Mouse (Mus musculus): Measurements from ENCODE around the gene Pip5k1c. TPM values are rescaled to one million over a fixed set of nuclear protein-coding genes. Genes with fewer than 3 reads are reported as not detected.

Pip5k1c gene
- 13.2 and 16.7 TPM in 2 replicates for polyA plus RNA-seq (2015; fragmentation: Nextera tagmentation; extraction: Ambion mirVana)

GRCm38 (mm10) chr10:81292554-81293333 lies at the start of gene Pip5k1c:
Gene Pip5k1c (plus strand): TSS chr10:81292963.
- under 1% methylated on average over 64 of the region's 80 CpGs for WGBS (ENCODE audit: insufficient replicate concordance)
- Histone ChIP-seq H3K27ac (peak within 1 kb of the TSS; percentile 85), H3K9me3 (replicated peaks) (no peaks in the 10 kb centered on the region), H3K36me3 (no peaks in the 10 kb centered on the region), H3K4me2 (peak within 1 kb of the TSS; percentile 95), H3K4me1 (replicated peaks) (peaks cover 82% of the 10 kb centered on the region), H3K4me3 (replicated peaks) (peak within 1 kb of the TSS; percentile 76), H3K27me3 (peaks cover 13% of the 10 kb centered on the region), H3K9ac (peak within 1 kb of the TSS; percentile 85)
- ATAC-seq (ENCODE audit: low read depth) (peak; percentile 93), DNase-seq (peak; percentile 100)

DNA sequence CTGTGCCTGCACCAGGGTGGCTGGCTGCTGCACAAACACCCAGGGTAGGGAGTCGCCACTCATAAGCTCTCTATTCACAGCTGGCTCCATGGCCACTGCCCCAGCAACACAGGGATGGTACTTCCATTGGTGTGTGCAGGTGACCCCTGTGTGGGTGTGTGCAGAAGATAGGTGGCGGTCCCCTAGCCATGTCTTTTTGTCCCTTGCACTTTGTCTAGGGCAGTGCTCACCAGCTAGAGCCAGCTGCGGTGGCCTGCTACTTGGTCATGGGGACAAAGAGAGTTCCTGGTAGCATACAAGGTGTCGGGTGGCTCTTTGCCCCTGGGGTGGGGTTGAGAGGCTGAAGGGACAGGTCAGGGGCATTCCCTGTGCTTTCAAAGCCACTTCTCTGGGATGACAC lies 48.6 kb upstream of the Pip5k1c start:
- Histone ChIP-seq H3K9me3 (replicated peaks) (no peaks in the 10 kb centered on the region), H3K4me1 (replicated peaks) (peaks cover 12% of the 10 kb centered on the region), H3K9ac (no peak overlapping the region), H3K27me3 (peaks cover 64% of the 10 kb centered on the region), H3K27ac (no peak overlapping the region), H3K36me3 (no peaks in the 10 kb centered on the region), H3K4me3 (replicated peaks) (no peak overlapping the region), H3K4me2 (no peak overlapping the region)
- no peak for DNase-seq
- WGBS (ENCODE audit: insufficient replicate concordance) = 65% methylated on average over 4 of the region's 4 CpGs
- ATAC-seq (ENCODE audit: low read depth) = no peak

GRCm38 (mm10) chr10:81244595-81244994 lies 48.2 kb upstream of the Pip5k1c start:
- ATAC-seq (ENCODE audit: low read depth) (peak; percentile 32; the same call in 1 of the 2 replicates), DNase-seq (peak; percentile 58)
- Histone ChIP-seq H3K27me3 (peaks cover 59% of the 10 kb centered on the region), H3K4me2 (no peak overlapping the region), H3K9me3 (replicated peaks) (no peaks in the 10 kb centered on the region), H3K9ac (no peak overlapping the region), H3K4me1 (replicated peaks) (peaks cover 15% of the 10 kb centered on the region), H3K27ac (no peak overlapping the region), H3K4me3 (replicated peaks) (no peak overlapping the region), H3K36me3 (no peaks in the 10 kb centered on the region)
- 7% methylated on average over 17 of the region's 17 CpGs for WGBS (ENCODE audit: insufficient replicate concordance)

DNA sequence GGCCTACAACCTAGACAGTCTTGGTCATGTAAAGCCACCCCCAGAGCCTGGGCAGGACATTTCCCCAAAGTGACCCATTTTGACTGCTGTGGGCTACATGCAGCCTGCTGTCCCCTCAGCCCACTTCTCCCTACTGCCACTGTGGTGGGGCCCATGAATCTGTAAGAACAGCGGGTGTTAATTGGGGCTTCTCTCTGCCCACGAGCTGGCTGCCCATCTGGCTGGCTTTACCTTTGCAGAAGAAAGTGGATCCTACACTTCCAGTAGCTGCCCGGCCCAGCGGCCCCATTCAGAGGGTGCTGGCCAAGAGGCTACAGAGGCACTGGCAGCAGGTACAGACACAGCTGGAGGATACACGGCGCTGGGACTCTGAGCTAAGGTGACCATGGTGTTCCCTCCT lies 47.6 kb upstream of the Pip5k1c start:
- no peak overlapping the region for H3K4me3 ChIP-seq (replicated peaks)
- H3K9ac ChIP-seq = no peak overlapping the region
- no peaks in the 10 kb centered on the region for H3K9me3 ChIP-seq (replicated peaks)
- H3K4me2 ChIP-seq = no peak overlapping the region
- no peak for DNase-seq
- H3K4me1 ChIP-seq (replicated peaks) = peaks cover 17% of the 10 kb centered on the region
- no peak overlapping the region for H3K27ac ChIP-seq
- ATAC-seq (ENCODE audit: low read depth) = no peak
- peaks cover 54% of the 10 kb centered on the region for H3K27me3 ChIP-seq
- no peaks in the 10 kb centered on the region for H3K36me3 ChIP-seq
- 70% methylated on average over 6 of the region's 6 CpGs for WGBS (ENCODE audit: insufficient replicate concordance)

- Histone ChIP-seq H3K27ac (no peak overlapping the region), H3K9me3 (replicated peaks) (no peaks in the 10 kb centered on the region), H3K9ac (no peak overlapping the region), H3K4me2 (no peak overlapping the region), H3K4me1 (replicated peaks) (peaks cover 22% of the 10 kb centered on the region), H3K36me3 (no peaks in the 10 kb centered on the region), H3K27me3 (peaks cover 49% of the 10 kb centered on the region), H3K4me3 (replicated peaks) (no peak overlapping the region)
- DNase-seq (no peak), ATAC-seq (ENCODE audit: low read depth) (no peak)
- 75% methylated on average over 2 of the region's 2 CpGs for WGBS (ENCODE audit: insufficient replicate concordance)
These were observed 45.0 kb upstream of the Pip5k1c start for GRCm38 (mm10) chr10:81247804-81248203.

DNA sequence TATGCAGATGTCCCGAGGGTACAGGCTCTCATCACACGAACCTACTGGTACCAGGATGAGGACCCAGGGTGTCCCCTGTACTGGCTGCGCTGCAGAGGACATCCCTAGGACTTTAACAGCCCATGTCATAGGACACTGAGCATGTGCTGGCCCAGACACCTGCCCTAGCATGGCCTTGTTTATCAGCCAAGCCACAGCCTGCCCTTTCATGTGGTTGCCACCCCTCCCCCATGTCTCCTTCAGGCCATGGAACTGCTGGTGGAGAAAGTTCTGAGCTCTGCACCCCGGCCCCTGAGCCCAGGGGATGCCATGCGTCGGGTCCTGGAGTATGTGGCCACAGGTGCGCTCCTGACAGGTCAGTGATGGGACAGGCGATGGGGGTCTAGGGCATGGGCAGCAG lies 43.3 kb upstream of the Pip5k1c start:
- Histone ChIP-seq H3K9me3 (replicated peaks) (no peaks in the 10 kb centered on the region), H3K9ac (no peak overlapping the region), H3K4me1 (replicated peaks) (peaks cover 22% of the 10 kb centered on the region), H3K27ac (no peak overlapping the region), H3K4me3 (replicated peaks) (no peak overlapping the region), H3K27me3 (peaks cover 51% of the 10 kb centered on the region), H3K36me3 (no peaks in the 10 kb centered on the region), H3K4me2 (no peak overlapping the region)
- DNase-seq (no peak), ATAC-seq (ENCODE audit: low read depth) (no peak)
- 66% methylated on average over 8 of the region's 8 CpGs for whole genome bisulfite sequencing (ENCODE audit: insufficient replicate concordance)

DNA sequence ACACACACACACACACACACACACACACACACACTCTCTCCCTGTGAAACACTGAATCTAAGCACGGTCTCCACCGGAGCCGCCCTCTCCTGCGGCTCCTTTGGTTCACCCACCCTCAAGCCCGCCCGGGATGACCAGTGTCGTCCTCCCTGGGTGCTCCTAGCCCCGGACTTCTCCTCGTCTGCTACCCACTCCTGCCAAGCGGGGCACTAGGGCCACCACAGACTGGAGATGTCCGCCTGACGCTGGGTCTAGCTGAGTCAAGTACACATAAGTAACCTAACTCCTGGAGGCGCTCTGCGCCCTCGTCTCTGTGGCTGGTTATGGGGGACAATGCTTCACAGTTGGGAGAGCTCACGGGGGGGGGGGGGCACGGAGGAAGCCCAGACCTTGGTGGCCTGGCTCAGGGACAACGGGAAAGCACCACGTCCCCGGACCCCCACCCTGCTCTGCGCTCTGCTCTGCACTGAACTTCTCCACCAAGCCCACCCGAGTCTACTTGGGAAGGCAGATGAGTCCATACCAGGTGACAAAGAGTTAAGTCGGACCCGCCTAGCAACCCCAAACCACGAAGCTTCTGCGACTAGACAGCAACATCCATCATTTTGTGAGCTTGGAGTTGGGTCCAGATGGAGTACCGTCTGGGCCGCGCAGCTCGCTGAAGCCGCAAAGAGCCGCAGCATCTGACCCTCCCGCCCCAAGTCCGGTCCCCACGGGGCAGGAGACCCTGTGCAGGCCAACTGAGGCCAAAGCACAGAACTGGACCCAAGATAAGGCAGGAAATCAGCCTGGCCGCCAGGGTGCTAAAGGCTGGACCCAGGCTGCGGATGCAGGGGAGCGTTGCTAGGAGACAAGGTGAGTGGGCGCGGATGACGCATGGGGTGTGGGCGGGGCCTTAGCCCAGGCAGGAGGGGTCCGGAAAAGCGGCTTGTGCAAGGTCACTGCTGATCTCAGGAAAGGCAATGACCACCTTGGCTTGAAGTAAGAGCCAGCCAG lies 40.0 kb upstream of the Pip5k1c start, which contains the start of gene Matk:
Matk (plus strand) TSS at position 512 of the 996 bp plus-strand sequence.
- no peak within 1 kb of the TSS for H3K27ac ChIP-seq
- H3K4me2 ChIP-seq = no peak within 1 kb of the TSS
- peaks cover 19% of the 10 kb centered on the region for H3K4me1 ChIP-seq (replicated peaks)
- ATAC-seq (ENCODE audit: low read depth) (no peak), DNase-seq (no peak)
- no peaks in the 10 kb centered on the region for H3K9me3 ChIP-seq (replicated peaks)
- H3K4me3 ChIP-seq (replicated peaks) = no peak within 1 kb of the TSS
- no peak within 1 kb of the TSS for H3K9ac ChIP-seq
- 14% methylated on average over 44 of the region's 44 CpGs for WGBS (ENCODE audit: insufficient replicate concordance)
- peaks cover 67% of the 10 kb centered on the region for H3K27me3 ChIP-seq
- no peaks in the 10 kb centered on the region for H3K36me3 ChIP-seq

DNA sequence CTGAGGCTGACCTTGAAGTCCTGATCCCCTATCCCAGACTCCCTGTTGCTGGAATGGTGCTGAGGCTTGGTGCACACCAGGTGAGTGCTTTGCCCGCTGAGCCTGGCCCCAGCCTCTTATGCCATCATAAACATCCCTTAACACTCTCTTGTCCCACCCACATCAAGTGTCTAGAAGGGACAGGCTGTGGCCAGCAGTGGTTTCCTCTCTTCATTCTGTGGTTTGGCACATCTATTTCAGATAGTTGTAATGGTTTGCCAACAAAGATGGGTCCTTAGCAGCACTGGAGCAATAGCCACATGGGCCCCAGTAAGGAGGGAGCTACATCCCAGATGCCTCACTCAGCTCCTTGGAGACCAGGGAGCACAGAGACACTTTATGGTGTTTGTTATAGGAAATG lies 37.9 kb upstream of the Pip5k1c start:
- Histone ChIP-seq H3K4me1 (replicated peaks) (peaks cover 18% of the 10 kb centered on the region), H3K27me3 (peaks cover 88% of the 10 kb centered on the region), H3K36me3 (no peaks in the 10 kb centered on the region), H3K4me3 (replicated peaks) (no peak overlapping the region), H3K9ac (no peak overlapping the region), H3K4me2 (no peak overlapping the region), H3K9me3 (replicated peaks) (no peaks in the 10 kb centered on the region), H3K27ac (no peak overlapping the region)
- ATAC-seq (ENCODE audit: low read depth) (no peak), DNase-seq (no peak)
- 15% methylated on average over 1 of the region's 1 CpGs for WGBS (ENCODE audit: insufficient replicate concordance)

GRCm38 (mm10) chr10:81257158-81258039 lies 35.4 kb upstream of the Pip5k1c start:
- H3K27ac ChIP-seq = no peak overlapping the region
- DNase-seq = no peak
- H3K4me1 ChIP-seq (replicated peaks) = peaks cover 9% of the 10 kb centered on the region
- H3K4me3 ChIP-seq (replicated peaks) = peak overlapping the region; percentile 44
- peaks cover 78% of the 10 kb centered on the region for H3K27me3 ChIP-seq
- no peak for ATAC-seq (ENCODE audit: low read depth)
- peak overlapping the region; percentile 40 for H3K9ac ChIP-seq
- H3K9me3 ChIP-seq (replicated peaks) = no peaks in the 10 kb centered on the region
- 2% methylated on average over 62 of the region's 62 CpGs for WGBS (ENCODE audit: insufficient replicate concordance)
- peak overlapping the region; percentile 62 for H3K4me2 ChIP-seq
- no peaks in the 10 kb centered on the region for H3K36me3 ChIP-seq

GRCm38 (mm10) chr10:81259225-81259884 lies 33.4 kb upstream of the Pip5k1c start:
- Histone ChIP-seq H3K4me2 (no peak overlapping the region), H3K36me3 (peaks cover 14% of the 10 kb centered on the region), H3K4me1 (replicated peaks) (peaks cover 7% of the 10 kb centered on the region), H3K4me3 (replicated peaks) (no peak overlapping the region), H3K9ac (no peak overlapping the region), H3K9me3 (replicated peaks) (no peaks in the 10 kb centered on the region), H3K27ac (no peak overlapping the region), H3K27me3 (peaks cover 59% of the 10 kb centered on the region)
- no peak for ATAC-seq (ENCODE audit: low read depth)
- no peak for DNase-seq
- 43% methylated on average over 21 of the region's 21 CpGs for WGBS (ENCODE audit: insufficient replicate concordance)

All from liver, embryonic 13.5 days (tissue).